ENCODE assay signal across 24 mouse cellular contexts in the genomic region with DNA sequence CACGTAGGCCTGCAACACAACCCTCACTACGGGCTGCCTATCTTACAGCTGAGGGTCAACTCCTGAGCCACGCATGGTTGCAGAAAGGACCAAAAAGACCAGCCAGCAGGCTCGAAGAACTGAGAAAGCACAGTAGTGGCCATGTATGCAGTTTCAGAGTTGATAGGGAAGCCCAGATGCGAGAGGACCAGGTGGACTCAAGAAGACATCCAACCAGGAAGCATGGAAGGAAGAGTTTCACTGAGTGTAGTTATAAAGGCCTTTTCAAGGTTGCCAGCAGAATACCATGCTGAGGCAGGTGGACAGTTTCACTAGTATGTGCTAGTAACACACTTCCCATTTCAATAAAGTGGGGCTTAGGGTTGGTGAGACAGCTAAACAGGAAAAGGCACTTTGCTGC. TPM values are rescaled to one million over a fixed set of nuclear protein-coding genes. Genes with fewer than 3 reads are reported as not detected.
DNase-seq lines count a peak whose midpoint lies in the region; ATAC-seq lines count a peak whose summit lies in the region.
"Had no signal": no experiment of that assay in that cellular context is flagged by ENCODE, and none has a peak within 500 bp of the region (broad histone marks: within the 10 kb centered on the region; RNA-seq: fewer than 3 reads in every experiment).

No protein-coding gene starts in this region.

- H3K9me3 ChIP-seq in liver, embryonic 12.5 days (replicated peaks), result no peaks in the 10 kb centered on the region
- H3K9me3 ChIP-seq: embryonic facial prominence, embryonic 12.5 days; forebrain, embryonic 15.5 days; heart, embryonic 15.5 days; hindbrain, embryonic 12.5 days; limb, embryonic 12.5 days had no signal

- no peaks in the 10 kb centered on the region for H3K27me3 ChIP-seq in liver, embryonic 12.5 days (replicated peaks)
- no peaks in the 10 kb centered on the region for H3K27me3 ChIP-seq in splenic B cell, adult 2 months (ENCODE audit: control insufficient read depth, insufficient read depth, low read length, poor library complexity, severe bottlenecking)
- H3K27me3 ChIP-seq: embryonic facial prominence, embryonic 12.5 days; forebrain, embryonic 15.5 days; heart, embryonic 15.5 days; hindbrain, embryonic 12.5 days; limb, embryonic 12.5 days had no signal

- peaks cover 71% of the 10 kb centered on the region for H3K4me1 ChIP-seq in liver, embryonic 12.5 days

- 67% methylated on average over 5 of the region's 5 CpGs for WGBS in liver, embryonic 12.5 days (ENCODE audit: insufficient replicate concordance)

- peaks cover 40% of the 10 kb centered on the region for H3K36me3 ChIP-seq in liver, embryonic 12.5 days
- H3K36me3 ChIP-seq in splenic B cell, adult 2 months (ENCODE audit: control insufficient read depth, insufficient read depth, low read length, poor library complexity, severe bottlenecking), result no peaks in the 10 kb centered on the region
- H3K36me3 ChIP-seq: heart, embryonic 15.5 days had no signal

- no peak overlapping the region for H3K9ac ChIP-seq in liver, embryonic 12.5 days
- H3K9ac ChIP-seq: embryonic facial prominence, embryonic 12.5 days; forebrain, embryonic 15.5 days; heart, embryonic 15.5 days; hindbrain, embryonic 12.5 days; limb, embryonic 12.5 days had no signal

- peak; percentile 1 for DNase-seq in adrenal gland, postnatal 14 days
- DNase-seq in adrenal gland, adult 18-20 months (ENCODE audit: low spot score in 2 of 2), result no peak
- DNase-seq in liver, result no peak
- peak; percentile 23 for DNase-seq in thymus, postnatal 4 days
- DNase-seq in thymus, adult 18-20 months, result no peak
- DNase-seq in splenic B cell, adult 2 months (ENCODE audit: low read depth, low spot score), result peak; percentile 29
- no peak for DNase-seq in kidney, postnatal 25 days
- DNase-seq: cerebellum, adult 9-11 months; kidney, adult 18-20 months; lung, adult 2 months; right cerebral cortex, postnatal 14 days had no signal

- H3K27ac ChIP-seq in liver, embryonic 12.5 days, result peak overlapping the region; percentile 9; the same call in 1 of the 2 replicates
- H3K27ac ChIP-seq: embryonic facial prominence, embryonic 12.5 days; forebrain, embryonic 15.5 days; hindbrain, embryonic 12.5 days; kidney, postnatal 0 days; limb, embryonic 12.5 days had no signal

- no peak overlapping the region for H3K4me3 ChIP-seq in liver, embryonic 12.5 days
- H3K4me3 ChIP-seq: embryonic facial prominence, embryonic 12.5 days; erythroblast, embryonic 14.5 days; forebrain, embryonic 15.5 days; heart, embryonic 15.5 days; hindbrain, embryonic 12.5 days; limb, embryonic 12.5 days had no signal

- no peak for ATAC-seq in liver, embryonic 12.5 days
- ATAC-seq: CD4-positive, CD25-positive, alpha-beta regulatory T cell, adult 4 months; forebrain, embryonic 15.5 days had no signal

- H3K4me2 ChIP-seq in liver, embryonic 12.5 days, result peak overlapping the region; percentile 31; the same call in 1 of the 2 replicates
- H3K4me2 ChIP-seq: embryonic facial prominence, embryonic 12.5 days; forebrain, embryonic 15.5 days; hindbrain, embryonic 12.5 days; limb, embryonic 12.5 days; midbrain, embryonic 11.5 days had no signal

RNA-seq across cellular contexts. Expression of gene Ppp6r1, which starts 6.1 kb away (rescaled TPM):
- 80.9 and 86.1 TPM in 2 replicates for total RNA-seq in adrenal gland, postnatal 14 days (2021)
- total RNA-seq in adrenal gland, adult 18-20 months (2021), result 10 to 100 TPM; 79.2 to 98.8 TPM
- 12.0 and 12.7 TPM in 2 replicates for polyA plus RNA-seq in liver, embryonic 12.5 days (2016; fragmentation: Nextera tagmentation; extraction: Ambion mirVana)

RNA-seq across cellular contexts. Expression of gene Tmem86b, which starts 21.5 kb away (rescaled TPM):
- 8.8 and 16.2 TPM in 2 replicates for total RNA-seq in adrenal gland, postnatal 14 days (2021)
- total RNA-seq in adrenal gland, adult 18-20 months (2021), result 1 to 10 TPM; 7.4 to 9.6 TPM
- 25.7 and 26.1 TPM in 2 replicates for polyA plus RNA-seq in liver, embryonic 12.5 days (2016; fragmentation: Nextera tagmentation; extraction: Ambion mirVana)

RNA-seq across cellular contexts. Expression of gene Hspbp1, which starts 32.1 kb away (rescaled TPM):
- 34.0 and 37.9 TPM in 2 replicates for total RNA-seq in adrenal gland, postnatal 14 days (2021)
- 10 to 100 TPM; 47.8 TPM for total RNA-seq in adrenal gland, adult 18-20 months (2021)
- 90.8 and 95.6 TPM in 2 replicates for polyA plus RNA-seq in liver, embryonic 12.5 days (2016; fragmentation: Nextera tagmentation; extraction: Ambion mirVana)

RNA-seq across cellular contexts. Expression of gene Brsk1, which starts 37.7 kb away (rescaled TPM):
- 6.0 and 8.4 TPM in 2 replicates for total RNA-seq in adrenal gland, postnatal 14 days (2021)
- 1 to 10 TPM; 4.0 to 5.3 TPM for total RNA-seq in adrenal gland, adult 18-20 months (2021)
- polyA plus RNA-seq in liver, embryonic 12.5 days (2016; fragmentation: Nextera tagmentation; extraction: Ambion mirVana), result 0.19 and 0.29 TPM in 2 replicates
- polyA plus RNA-seq: CD4-positive, CD25-positive, alpha-beta regulatory T cell, adult 4 months had no signal

RNA-seq across cellular contexts. Expression of gene Ptprh, which starts 48.9 kb away (rescaled TPM):
- total RNA-seq in adrenal gland, postnatal 14 days (2021), result not detected in 2 replicates
- total RNA-seq in adrenal gland, adult 18-20 months (2021), result not detected
- not detected in 2 replicates for polyA plus RNA-seq in liver, embryonic 12.5 days (2016; fragmentation: Nextera tagmentation; extraction: Ambion mirVana)
- total RNA-seq: gastrocnemius, postnatal 4 days had no signal
- polyA plus RNA-seq: CD4-positive, CD25-positive, alpha-beta regulatory T cell, adult 4 months; embryonic facial prominence, embryonic 12.5 days; erythroblast, embryonic 14.5 days; heart, embryonic 15.5 days; limb, embryonic 12.5 days; midbrain, embryonic 11.5 days; neural tube, embryonic 11.5 days; urinary bladder, adult 2 months had no signal

Comparison
In these comparisons a context has a peak if more than half of its experiments do, and no peak if none do; other contexts are left out.
1. DNase-seq: peak in adrenal gland, postnatal 14 days (single experiment), thymus, postnatal 4 days (single experiment) and splenic B cell, adult 2 months (single experiment); none in adrenal gland, adult 18-20 months (0 of 2), liver (single experiment), thymus, adult 18-20 months (0 of 2) and kidney, postnatal 25 days (0 of 2).